Mouse (Mus musculus) neural tube, embryonic 14.5 days (tissue): Measurements from ENCODE around the gene Herpud1. TPM values are rescaled to one million over a fixed set of nuclear protein-coding genes. Genes with fewer than 3 reads are reported as not detected.

Experiments used
- ATAC-seq: fragments of 200-750 bp; cut with Nextera tagmentation; 2 replicates; pipeline ENCODE4 v1.8.0; 2017; ENCODE audit warnings: low read depth, mild to moderate bottlenecking, moderate TSS enrichment, moderate library complexity
- H3K27ac ChIP-seq: fragments of 300-500 bp; sonication (generic); 2 replicates; pipeline ENCODE4 v1.5.1; 2014; ENCODE audit warnings: low read depth, mild to moderate bottlenecking, control low read depth, low read length, moderate library complexity, mixed read lengths
- H3K27me3 ChIP-seq: fragments of 300-500 bp; sonication (generic); 2 replicates; pipeline ENCODE4 v1.6.1; 2014; ENCODE audit warnings: low read length; ENCODE audit not compliant: control insufficient read depth, insufficient read depth
- H3K36me3 ChIP-seq: fragments of 300-500 bp; sonication (generic); 2 replicates; pipeline ENCODE4 v1.6.1; 2014; ENCODE audit warnings: low read length, mixed read lengths; ENCODE audit not compliant: control insufficient read depth, insufficient read depth
- H3K4me1 ChIP-seq: fragments of 300-500 bp; sonication (generic); 2 replicates; pipeline ENCODE4 v1.6.1; 2014; ENCODE audit warnings: low read length; ENCODE audit not compliant: control insufficient read depth, insufficient read depth
- H3K4me2 ChIP-seq: fragments of 300-500 bp; sonication (generic); 2 replicates; pipeline ENCODE4 v1.6.1; 2014; ENCODE audit warnings: mild to moderate bottlenecking, low read depth, low read length, control low read depth
- H3K4me3 ChIP-seq: fragments of 300-500 bp; sonication (generic); 2 replicates; pipeline ENCODE4 v1.5.1; 2014; ENCODE audit warnings: low read depth, low read length, control low read depth, mixed read lengths
- H3K9ac ChIP-seq: fragments of 300-500 bp; sonication (generic); replicated peaks from 2 replicates; pipeline ENCODE4 v1.6.1; 2014; ENCODE audit warnings: low read depth, mild to moderate bottlenecking, control low read depth, low read length, mixed read lengths
- H3K9me3 ChIP-seq: fragments of 300-500 bp; sonication (generic); 2 replicates; pipeline ENCODE4 v1.6.1; 2016; ENCODE audit warnings: low read length; ENCODE audit not compliant: control insufficient read depth
- WGBS: fragments of 180-500 bp; shearing (Covaris S2); extraction: QIAGEN DNeasy Blood & Tissue Kit; methylation state at CpG from one replicate; pipeline ENCODE4 v1.1.7; 2014; 5-methylcytosine and 5-hydroxymethylcytosine counted together
- polyA plus RNA-seq: library from polyadenylated mRNA; unstranded; fragments of >200 nt; fragmentation: Nextera tagmentation; extraction: Ambion mirVana; gene quantifications from 2 replicates; pipeline ENCODE4 v1.2.1, GENCODE M21; 2014

Herpud1 gene
- polyA plus RNA-seq, 1 experiment from 2014 or later, result 69.0 TPM

DNA sequence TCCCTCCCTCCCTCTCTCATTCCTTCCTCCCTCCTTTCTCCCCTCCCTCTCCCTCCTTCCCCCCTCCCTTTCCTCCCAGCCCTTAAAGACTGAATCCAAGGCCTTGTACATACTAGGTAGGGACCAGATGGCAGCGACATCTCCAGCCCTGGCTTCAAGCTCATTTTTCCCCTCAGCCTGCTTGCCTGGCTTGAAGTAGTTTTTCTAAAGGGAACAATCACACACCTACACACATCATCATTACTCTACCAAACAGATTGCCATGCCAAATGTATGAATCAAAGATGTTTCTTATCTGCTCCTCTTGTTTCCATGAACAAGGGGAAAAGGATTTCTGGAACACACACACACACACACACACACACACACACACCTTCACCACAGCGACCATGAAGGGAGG is 58.2 kb downstream of the Herpud1 start:
- WGBS, result 77% methylated on average over 2 of the region's 2 CpGs
- no peak overlapping the region for H3K27ac ChIP-seq
- H3K36me3 ChIP-seq, result no peaks in the 10 kb centered on the region
- H3K9ac ChIP-seq, result no peak overlapping the region
- H3K4me2 ChIP-seq, result no peak overlapping the region
- H3K9me3 ChIP-seq, result no peaks in the 10 kb centered on the region
- ATAC-seq, result no peak
- no peaks in the 10 kb centered on the region for H3K4me1 ChIP-seq
- no peak overlapping the region for H3K4me3 ChIP-seq
- H3K27me3 ChIP-seq, result no peaks in the 10 kb centered on the region

Other genes with a start within 250 kb of the Herpud1 start
- not detected in 2 replicates for gene Mt4, start 249.2 kb upstream of the Herpud1 start, polyA plus RNA-seq
- 203 and 295 TPM in 2 replicates for gene Mt3, start 233.8 kb upstream of the Herpud1 start, polyA plus RNA-seq
- 15.3 and 28.9 TPM in 2 replicates for gene Mt2, start 213.8 kb upstream of the Herpud1 start, polyA plus RNA-seq
- gene Mt1, start 207.4 kb upstream of the Herpud1 start, polyA plus RNA-seq, result 65.7 and 123 TPM in 2 replicates
- 58.4 and 67.4 TPM in 2 replicates for gene Nup93, start 171.9 kb upstream of the Herpud1 start, polyA plus RNA-seq
- gene Slc12a3, start 57.2 kb upstream of the Herpud1 start, polyA plus RNA-seq, result 0.08 TPM in 1 of 2 replicates, not detected in the other
- 0.13 and 0.37 TPM in 2 replicates for gene Nlrc5, start 47.9 kb downstream of the Herpud1 start, polyA plus RNA-seq
- 27.2 and 33.7 TPM in 2 replicates for gene Cpne2, start 146.6 kb downstream of the Herpud1 start, polyA plus RNA-seq
- 50.2 and 56.4 TPM in 2 replicates for gene Rspry1, start 215.5 kb downstream of the Herpud1 start, polyA plus RNA-seq
- gene Fam192a, start 215.6 kb downstream of the Herpud1 start, polyA plus RNA-seq, result 72.8 and 81.4 TPM in 2 replicates